Mouse (Mus musculus): ENCODE measurements at regions not wholly inside any gene's neighbourhood (a gene's known extent, or its start where the extent isn't known, plus 50 kb on each side); places are given as distances from the start of the nearest gene placed in this dataset.

DNA sequence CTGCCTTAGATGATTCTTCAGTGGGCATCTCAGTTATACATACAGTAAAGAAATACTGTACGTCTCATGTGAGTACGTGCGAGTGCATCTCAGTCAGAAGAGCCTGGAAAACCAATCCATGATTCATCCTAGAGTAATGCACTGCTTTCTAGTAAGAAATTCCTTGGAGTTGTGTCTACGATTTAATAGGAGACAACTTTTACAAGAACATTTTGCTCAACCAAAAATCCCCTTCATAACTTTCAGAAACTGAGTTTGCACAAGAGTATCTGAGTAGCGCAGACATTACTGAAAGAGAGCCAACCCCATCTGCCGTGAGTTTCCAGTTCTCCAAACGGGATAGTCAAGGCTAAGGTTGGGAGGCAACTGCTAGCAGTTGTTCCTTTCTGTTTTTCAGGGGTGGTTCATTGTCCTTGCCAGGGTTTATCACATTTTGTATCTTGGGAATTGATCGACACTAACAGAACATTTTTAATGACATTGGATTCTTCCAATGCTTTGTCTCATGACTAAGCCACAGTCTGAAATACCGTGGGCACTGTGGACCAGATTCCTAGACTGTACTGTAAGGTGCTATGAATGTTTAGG is 189.8 kb upstream of the Prep start:
- TF ChIP-seq POLR2A (IDR thresholded peaks at IDR 0.05; ENCODE audit: insufficient read depth, low read depth, low read length) (no peak), CTCF (IDR thresholded peaks at IDR 0.05; ENCODE audit: insufficient read depth, low read depth, low read length) (no peak)
